ENCODE assay signal across 8 mouse cellular contexts in the genomic region with DNA sequence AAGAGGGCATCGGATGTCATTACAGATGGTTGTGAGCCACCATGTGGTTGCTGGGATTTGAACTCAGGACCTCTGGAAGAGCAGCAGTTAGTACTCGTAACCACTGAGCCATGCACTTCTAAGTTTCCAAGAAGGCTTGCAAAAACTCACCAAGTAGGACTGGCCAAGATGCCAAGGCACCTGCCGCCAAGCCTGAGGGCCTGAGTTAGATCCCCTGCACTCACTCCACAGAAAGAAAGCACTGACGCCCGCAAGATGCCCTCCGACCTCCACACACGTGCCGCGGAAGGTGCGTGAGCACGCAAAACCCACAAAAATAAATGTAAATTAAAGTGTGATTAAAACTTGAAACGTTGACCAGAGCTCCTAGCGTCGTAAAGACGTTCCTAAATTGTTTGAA. TPM values are rescaled to one million over a fixed set of nuclear protein-coding genes. Genes with fewer than 3 reads are reported as not detected.
DNase-seq lines count a peak whose midpoint lies in the region; ATAC-seq and TF ChIP-seq lines count a peak whose summit lies in the region.

No protein-coding gene starts in this region.

- WGBS in lung, embryonic 14.5 days: 20% methylated on average over 15 of the region's 15 CpGs
- WGBS in intestine, postnatal 0 days: 25% methylated on average over 15 of the region's 15 CpGs

- H3K4me3 ChIP-seq in lung, embryonic 14.5 days (ENCODE audit: low read depth, low read length): peak overlapping the region; percentile 85
- H3K4me3 ChIP-seq in cortical plate, adult 2 months (ENCODE audit: insufficient read depth, low read length): peak overlapping the region; percentile 58
- H3K4me3 ChIP-seq in intestine, postnatal 0 days (ENCODE audit: low read depth, low read length): peak overlapping the region; percentile 85
- peak overlapping the region; percentile 54 for H3K4me3 ChIP-seq in myocyte

- peak overlapping the region; percentile 45 for H3K9ac ChIP-seq in lung, embryonic 14.5 days
- 0 out of 2 replicates have a peak overlapping the region, but pooled peaks have one; percentile 88 for H3K9ac ChIP-seq in intestine, postnatal 0 days (ENCODE audit: low read depth, low read length)

- H3K9me3 ChIP-seq in lung, embryonic 14.5 days (ENCODE audit: low read depth, low read length): no peaks in the 10 kb centered on the region
- no peaks in the 10 kb centered on the region for H3K9me3 ChIP-seq in intestine, postnatal 0 days (ENCODE audit: control insufficient read depth)

- no peak for TF ChIP-seq CTCF in lung, embryonic 14.5 days (IDR thresholded peaks at IDR 0.05; ENCODE audit: low read depth)
- TF ChIP-seq CTCF in cortical plate, adult 2 months (IDR thresholded peaks at IDR 0.05; ENCODE audit: extremely low read depth, insufficient read depth, low read length): no peak
- no peak for TF ChIP-seq CTCF in intestine, postnatal 0 days (IDR thresholded peaks at IDR 0.05; ENCODE audit: low read depth)

- 0 out of 2 replicates have a peak, but pooled peaks have one; percentile 9 for ATAC-seq in lung, embryonic 14.5 days (ENCODE audit: insufficient read depth)
- no peak for ATAC-seq in intestine, postnatal 0 days
- ATAC-seq in granulocyte monocyte progenitor cell, adult 5-6 weeks (replicated peaks; ENCODE audit: poor library complexity, severe bottlenecking): no peak

- DNase-seq in lung, embryonic 14.5 days: no peak
- no peak for DNase-seq in lung, postnatal 4 days
- DNase-seq in layer of hippocampus, postnatal 36 days: no peak
- no peak for DNase-seq in embryo, embryonic 9.5 days (ENCODE audit: extremely low spot score)

- peaks cover 9% of the 10 kb centered on the region for H3K4me1 ChIP-seq in lung, embryonic 14.5 days (ENCODE audit: insufficient read depth)
- peaks cover 7% of the 10 kb centered on the region; the same call in 1 of the 2 replicates for H3K4me1 ChIP-seq in cortical plate, adult 2 months (ENCODE audit: control insufficient read depth, insufficient read depth, low read length)
- H3K4me1 ChIP-seq in intestine, postnatal 0 days (replicated peaks; ENCODE audit: control insufficient read depth, insufficient read depth, low read length): no peaks in the 10 kb centered on the region

- no peak overlapping the region for H3K27ac ChIP-seq in lung, embryonic 14.5 days (ENCODE audit: low read depth)
- H3K27ac ChIP-seq in cortical plate, adult 2 months (ENCODE audit: insufficient read depth, low read length): no peak overlapping the region
- peak overlapping the region; percentile 94 for H3K27ac ChIP-seq in intestine, postnatal 0 days (ENCODE audit: low read depth, low read length)

- H3K36me3 ChIP-seq in lung, embryonic 14.5 days (ENCODE audit: insufficient read depth): no peaks in the 10 kb centered on the region
- H3K36me3 ChIP-seq in intestine, postnatal 0 days (ENCODE audit: control insufficient read depth, insufficient read depth): no peaks in the 10 kb centered on the region
- no peaks in the 10 kb centered on the region for H3K36me3 ChIP-seq in myocyte (ENCODE audit: control insufficient read depth, insufficient read depth)

- no peak overlapping the region for H3ac ChIP-seq in myocyte (ENCODE audit: control insufficient read depth, insufficient read length)

- TF ChIP-seq POLR2A in cortical plate, adult 2 months (IDR thresholded peaks at IDR 0.05; ENCODE audit: extremely low read depth, insufficient read depth, low read length): no peak
- TF ChIP-seq POLR2A in myocyte (IDR thresholded peaks at IDR 0.05; ENCODE audit: insufficient read length, low read depth): no peak

- peak overlapping the region; percentile 93 for H3K4me2 ChIP-seq in lung, embryonic 14.5 days
- peak overlapping the region; percentile 93 for H3K4me2 ChIP-seq in intestine, postnatal 0 days (replicated peaks; ENCODE audit: low read depth)
- peak overlapping the region; percentile 84 for H3K4me2 ChIP-seq in myocyte (ENCODE audit: low read depth)

- no peaks in the 10 kb centered on the region for H3K27me3 ChIP-seq in lung, embryonic 14.5 days (ENCODE audit: insufficient read depth, low read length)
- no peaks in the 10 kb centered on the region for H3K27me3 ChIP-seq in intestine, postnatal 0 days (replicated peaks; ENCODE audit: control insufficient read depth, insufficient read depth, low read length)
- H3K27me3 ChIP-seq in myocyte (ENCODE audit: control insufficient read depth, insufficient read depth, insufficient read length): peaks cover 1% of the 10 kb centered on the region

- H3K79me2 ChIP-seq in myocyte (ENCODE audit: control insufficient read depth, insufficient read depth): peaks cover 40% of the 10 kb centered on the region

TF ChIP-seq in myocyte, 11 proteins besides CTCF, POLR2A, EP300 and RAD21:
- TF ChIP-seq MYOD1 (IDR thresholded peaks at IDR 0.05; ENCODE audit: control insufficient read depth in 1 of 3, insufficient read length in 2 of 3, low read depth in 2 of 3) (no peak), E2F4 (IDR thresholded peaks at IDR 0.05; ENCODE audit: insufficient read depth) (no peak), TCF12 (IDR thresholded peaks at IDR 0.05; ENCODE audit: insufficient read depth, poor library complexity, severe bottlenecking) (no peak)

RNA-seq across cellular contexts. Expression of gene Gns, which starts 0.6 kb away (rescaled TPM):
- 46.9 and 47.0 TPM in 2 replicates for polyA plus RNA-seq in lung, embryonic 14.5 days (2014; fragmentation: Nextera tagmentation; extraction: Ambion mirVana)
- polyA plus RNA-seq in cortical plate, adult 2 months (2012; rRNA removed): 44.7 and 46.8 TPM in 2 replicates
- polyA plus RNA-seq in intestine, postnatal 0 days (2015; fragmentation: Nextera tagmentation; extraction: Ambion mirVana): 68.6 and 78.1 TPM in 2 replicates
- polyA plus RNA-seq in myocyte (2012; fragmentation: generic; extraction: Trizol): 81.4 TPM
- total RNA-seq in layer of hippocampus, postnatal 36 days (2021): 10 to 100 TPM; 77.8 to 80.3 TPM
- total RNA-seq in granulocyte monocyte progenitor cell, adult 5-6 weeks (2014; fragmentation: Nextera tagmentation): 13.6 and 15.6 TPM in 2 replicates
- 7.1 and 9.4 TPM in 2 replicates for total RNA-seq in granulocyte monocyte progenitor cell, adult 5-6 weeks (2017)

RNA-seq across cellular contexts. Expression of gene Tbc1d30, which starts 13.2 kb away (rescaled TPM):
- 1.7 and 2.5 TPM in 2 replicates for polyA plus RNA-seq in lung, embryonic 14.5 days (2014; fragmentation: Nextera tagmentation; extraction: Ambion mirVana)
- 48.6 and 49.1 TPM in 2 replicates for polyA plus RNA-seq in cortical plate, adult 2 months (2012; rRNA removed)
- polyA plus RNA-seq in intestine, postnatal 0 days (2015; fragmentation: Nextera tagmentation; extraction: Ambion mirVana): 2.8 and 2.9 TPM in 2 replicates
- polyA plus RNA-seq in myocyte (2012; fragmentation: generic; extraction: Trizol): not detected
- 10 to 100 TPM; 32.2 to 41.7 TPM for total RNA-seq in layer of hippocampus, postnatal 36 days (2021)
- total RNA-seq in granulocyte monocyte progenitor cell, adult 5-6 weeks (2014; fragmentation: Nextera tagmentation): not detected in 2 replicates
- total RNA-seq in granulocyte monocyte progenitor cell, adult 5-6 weeks (2017): 2.6 and 7.3 TPM in 2 replicates

Comparison
In these comparisons a context has a peak if more than half of its experiments do, and no peak if none do; other contexts are left out.
1. RNA of gene Tbc1d30, which starts 13.2 kb away (polyA plus RNA-seq): 48.6 to 49.1 TPM in cortical plate, adult 2 months; 2.8 to 2.9 TPM in intestine, postnatal 0 days, 1.7 to 2.5 TPM in lung, embryonic 14.5 days and not detected in myocyte (single experiment); every median in the first group is over 10 times any median in the second.
2. Peak in every context shown above with its lines, with median percentiles within 50 percentile points of each other: H3K4me2 ChIP-seq and H3K4me3 ChIP-seq.